Mouse (Mus musculus) neural tube, embryonic 15.5 days (tissue): ENCODE data around the gene Fam161a. TPM values are rescaled to one million over a fixed set of nuclear protein-coding genes. Genes with fewer than 3 reads are reported as not detected.

ENCODE experiments used
- ATAC-seq: fragments of 200-750 bp; cut with Nextera tagmentation; 2 replicates; pipeline ENCODE4 v1.8.0; 2017; ENCODE audit warnings: mild to moderate bottlenecking, moderate TSS enrichment, moderate library complexity; ENCODE audit not compliant: low FRiP score
- H3K27ac ChIP-seq: fragments of 300-500 bp; sonication (generic); replicated peaks from 2 replicates; pipeline ENCODE4 v1.5.1; 2015; ENCODE audit warnings: mild to moderate bottlenecking, inconsistent platforms
- H3K27me3 ChIP-seq: fragments of 300-500 bp; sonication (generic); replicated peaks from 2 replicates; pipeline ENCODE4 v1.6.1; 2015; ENCODE audit warnings: inconsistent platforms
- H3K36me3 ChIP-seq: fragments of 300-500 bp; sonication (generic); 2 replicates; pipeline ENCODE4 v1.6.1; 2015; ENCODE audit warnings: inconsistent platforms
- H3K4me1 ChIP-seq: fragments of 300-500 bp; sonication (generic); 2 replicates; pipeline ENCODE4 v1.6.1; 2015; ENCODE audit warnings: inconsistent platforms
- H3K4me2 ChIP-seq: fragments of 300-500 bp; sonication (generic); 2 replicates; pipeline ENCODE4 v1.6.1; 2015; ENCODE audit warnings: inconsistent platforms, mild to moderate bottlenecking, moderate library complexity
- H3K4me3 ChIP-seq: fragments of 300-500 bp; sonication (generic); replicated peaks from 2 replicates; pipeline ENCODE4 v1.5.1; 2015; ENCODE audit warnings: mild to moderate bottlenecking, inconsistent platforms
- H3K9ac ChIP-seq: fragments of 300-500 bp; sonication (generic); replicated peaks from 2 replicates; pipeline ENCODE4 v1.6.1; 2015; ENCODE audit warnings: mild to moderate bottlenecking, inconsistent platforms
- H3K9me3 ChIP-seq: fragments of 300-500 bp; sonication (generic); replicated peaks from 2 replicates; pipeline ENCODE4 v1.6.1; 2016; ENCODE audit warnings: inconsistent platforms
- WGBS: fragments of 180-500 bp; shearing (Covaris S2); methylation state at CpG from one replicate; pipeline ENCODE4 v1.1.7; 2015; ENCODE audit warnings: mixed read lengths; 5-methylcytosine and 5-hydroxymethylcytosine counted together
- polyA plus RNA-seq: library from polyadenylated mRNA; unstranded; fragments of >200 nt; fragmentation: Nextera tagmentation; extraction: Ambion mirVana; gene quantifications from 2 replicates; pipeline ENCODE4 v1.2.1, GENCODE M21; 2015

Gene Fam161a
- polyA plus RNA-seq, 1 experiment from 2014 or later, result 3.2 TPM

DNA sequence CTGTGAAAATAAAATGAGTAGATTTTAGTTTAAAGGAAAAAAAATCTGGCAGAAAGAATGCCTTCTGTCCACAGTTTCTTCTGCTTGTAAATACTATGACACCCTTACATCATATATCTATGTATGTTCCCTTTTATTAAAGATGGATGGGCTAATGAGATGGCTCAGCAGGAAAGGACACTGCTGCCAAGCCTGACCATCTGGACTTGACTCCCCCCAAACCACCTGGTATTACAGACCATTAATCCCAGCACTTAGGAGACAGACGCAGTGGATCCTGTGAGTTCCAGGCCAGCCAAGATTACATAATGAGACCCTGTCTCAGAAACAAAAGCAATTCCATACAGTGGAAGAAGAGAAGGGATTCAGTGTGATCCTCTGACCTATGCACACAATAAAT lies 28.6 kb upstream of the Fam161a start:
- Histone ChIP-seq H3K27ac (no peak overlapping the region), H3K36me3 (peaks cover 24% of the 10 kb centered on the region), H3K9ac (no peak overlapping the region), H3K9me3 (no peaks in the 10 kb centered on the region), H3K4me1 (peaks cover 58% of the 10 kb centered on the region), H3K4me2 (no peak overlapping the region), H3K4me3 (no peak overlapping the region), H3K27me3 (no peaks in the 10 kb centered on the region)
- WGBS, result 35% methylated on average over 1 of the region's 1 CpGs
- no peak for ATAC-seq

DNA sequence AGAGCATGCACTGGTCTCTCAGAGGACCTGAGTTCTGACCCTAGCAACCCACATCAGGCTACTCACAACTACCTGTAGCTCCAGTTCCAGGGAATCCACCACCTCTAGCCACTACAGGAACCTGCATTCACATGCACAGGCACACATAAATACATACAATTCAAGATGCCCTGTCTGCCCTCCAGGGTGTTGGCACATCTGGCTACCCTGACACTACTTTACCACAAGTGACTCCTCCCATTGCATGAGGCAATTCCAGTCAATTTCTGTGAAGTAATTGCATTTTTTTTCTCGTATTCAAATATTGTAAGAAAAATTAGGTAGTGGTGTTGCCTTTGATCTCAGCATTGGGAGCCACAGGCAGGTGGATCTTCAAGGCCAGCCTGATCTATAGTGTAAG lies 28.1 kb upstream of the Fam161a start:
- H3K4me3 ChIP-seq, result no peak overlapping the region
- H3K9ac ChIP-seq, result no peak overlapping the region
- peaks cover 19% of the 10 kb centered on the region for H3K36me3 ChIP-seq
- no peaks in the 10 kb centered on the region for H3K9me3 ChIP-seq
- H3K4me1 ChIP-seq, result peaks cover 53% of the 10 kb centered on the region
- no peak for ATAC-seq
- H3K27me3 ChIP-seq, result no peaks in the 10 kb centered on the region
- H3K4me2 ChIP-seq, result no peak overlapping the region
- no peak overlapping the region for H3K27ac ChIP-seq
- WGBS, result 87% methylated on average over 1 of the region's 1 CpGs

DNA sequence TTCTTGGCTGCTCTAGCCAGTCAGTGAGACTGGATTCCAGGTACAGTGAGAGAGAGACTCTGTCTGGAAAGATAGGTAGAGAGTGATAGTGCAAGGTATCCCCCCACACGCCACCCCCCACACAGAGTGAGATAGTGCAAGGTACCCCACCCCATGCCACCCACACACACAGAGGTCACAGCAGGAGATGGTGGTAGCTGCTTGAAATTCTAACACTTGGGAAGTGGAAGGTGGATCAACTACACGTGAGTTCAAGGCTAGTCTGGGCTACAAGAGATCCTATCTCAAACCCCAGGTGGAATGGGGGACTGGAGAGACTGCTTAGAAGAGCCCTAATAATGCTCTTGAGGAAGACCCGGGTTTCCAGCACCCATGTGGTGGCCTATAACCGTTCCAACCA lies 26.3 kb upstream of the Fam161a start:
- Histone ChIP-seq H3K9ac (peak overlapping the region; percentile 60), H3K4me2 (peak overlapping the region; percentile 71), H3K36me3 (peaks cover 17% of the 10 kb centered on the region), H3K9me3 (no peaks in the 10 kb centered on the region), H3K4me3 (peak overlapping the region; percentile 59), H3K4me1 (peaks cover 44% of the 10 kb centered on the region), H3K27ac (no peak overlapping the region), H3K27me3 (no peaks in the 10 kb centered on the region)
- no peak for ATAC-seq
- 42% methylated on average over 4 of the region's 4 CpGs for WGBS

DNA sequence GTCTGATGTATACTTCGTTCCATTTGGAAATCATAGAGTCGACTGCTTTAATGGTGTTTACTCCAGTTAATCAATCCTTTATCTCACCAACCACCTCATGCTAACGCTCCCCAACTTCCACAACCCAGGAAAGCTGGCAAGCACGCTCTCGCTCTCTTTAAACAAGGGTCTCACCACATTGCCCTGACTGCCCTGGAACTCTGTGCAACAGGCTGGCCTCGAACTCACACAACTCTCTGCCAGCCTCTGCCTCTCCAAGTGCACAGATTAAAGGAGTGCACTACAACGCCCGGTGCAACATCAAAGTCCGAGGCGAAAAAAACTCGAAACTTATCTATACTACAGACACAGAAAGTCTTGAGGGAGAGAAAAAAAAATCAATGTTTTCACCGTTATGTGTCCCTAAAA lies 25.8 kb upstream of the Fam161a start:
- peak overlapping the region; percentile 92 for H3K27ac ChIP-seq
- peak overlapping the region; percentile 60 for H3K9ac ChIP-seq
- peaks cover 39% of the 10 kb centered on the region for H3K4me1 ChIP-seq
- peak; percentile 48 for ATAC-seq
- H3K4me3 ChIP-seq, result peak overlapping the region; percentile 59
- H3K4me2 ChIP-seq, result peak overlapping the region; percentile 71
- no peaks in the 10 kb centered on the region for H3K27me3 ChIP-seq
- H3K36me3 ChIP-seq, result peaks cover 12% of the 10 kb centered on the region
- no peaks in the 10 kb centered on the region for H3K9me3 ChIP-seq
- 3% methylated on average over 12 of the region's 12 CpGs for WGBS

DNA sequence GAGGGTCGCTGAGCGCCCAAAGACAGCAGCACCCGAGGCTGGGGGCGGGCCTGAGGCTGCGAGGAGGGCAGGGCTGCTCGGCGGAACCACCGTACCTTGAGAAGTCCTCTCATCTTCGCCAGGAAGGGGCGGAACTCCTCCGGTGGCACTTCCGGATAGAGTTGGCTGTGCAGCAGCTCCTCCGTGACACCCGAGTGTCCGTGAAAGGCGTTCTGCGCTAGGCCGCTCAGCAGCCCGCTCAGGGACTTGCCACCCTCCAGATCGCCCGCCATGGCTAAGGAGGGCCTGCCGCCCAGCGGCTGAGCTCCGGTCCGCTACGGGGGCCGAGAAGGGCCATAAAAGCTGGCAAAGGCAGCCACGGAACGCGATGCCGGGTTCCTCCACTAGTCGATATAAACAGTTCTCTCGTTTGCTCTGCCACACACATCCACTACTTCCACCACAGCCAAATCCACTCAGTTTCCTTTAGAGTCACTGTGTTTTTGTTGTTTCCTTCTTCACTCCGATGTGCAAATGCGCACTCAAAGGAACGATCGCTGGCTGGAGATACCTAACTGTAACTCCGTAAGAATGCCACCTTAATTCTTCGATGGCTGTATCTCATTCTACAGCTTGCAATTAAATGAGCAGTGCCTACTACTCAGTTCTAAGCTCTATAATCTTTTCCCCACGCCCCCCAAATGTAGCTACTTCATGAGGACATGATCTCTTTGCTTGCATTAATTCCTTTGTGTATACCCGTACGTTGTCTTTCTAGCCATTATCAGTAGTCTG lies 25.2 kb upstream of the Fam161a start, which contains the start of the genes Gm28048 and Commd1:
TSS of gene Gm28048 (minus strand) at position 107 of the 774 bp plus-strand sequence.
TSS of gene Commd1 (minus strand) at position 399 of the 774 bp plus-strand sequence.
- Histone ChIP-seq H3K4me2 (peak within 1 kb of the TSS; percentile 71), H3K4me3 (peak within 1 kb of the TSS; percentile 59), H3K4me1 (peaks cover 32% of the 10 kb centered on the region), H3K27ac (peak within 1 kb of the TSS; percentile 92), H3K27me3 (no peaks in the 10 kb centered on the region), H3K9ac (peak within 1 kb of the TSS; percentile 60), H3K36me3 (peaks cover 9% of the 10 kb centered on the region; the same call in 1 of the 2 replicates), H3K9me3 (no peaks in the 10 kb centered on the region)
- peak; percentile 94 for ATAC-seq
- 2% methylated on average over 42 of the region's 42 CpGs for WGBS

DNA sequence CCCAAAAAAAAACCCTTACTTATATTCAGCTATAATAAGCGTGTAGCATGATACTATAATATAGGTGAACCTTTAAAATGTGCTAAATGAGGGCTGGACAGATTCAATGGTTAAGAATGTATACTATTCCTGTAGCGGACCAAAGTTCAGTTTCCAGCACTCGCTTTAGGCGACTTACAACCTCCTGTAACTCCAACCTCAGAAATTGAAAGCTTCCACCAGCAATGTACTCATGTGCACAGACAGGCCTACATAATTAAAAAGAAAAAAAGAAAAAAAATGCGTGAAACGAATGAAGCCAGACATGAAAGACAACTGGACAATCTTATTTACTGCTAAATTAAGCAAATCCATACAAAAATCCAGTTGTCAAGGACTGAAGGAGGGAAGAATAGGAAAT lies 24.5 kb upstream of the Fam161a start:
- Histone ChIP-seq H3K9ac (no peak overlapping the region), H3K9me3 (no peaks in the 10 kb centered on the region), H3K27ac (no peak overlapping the region)

DNA sequence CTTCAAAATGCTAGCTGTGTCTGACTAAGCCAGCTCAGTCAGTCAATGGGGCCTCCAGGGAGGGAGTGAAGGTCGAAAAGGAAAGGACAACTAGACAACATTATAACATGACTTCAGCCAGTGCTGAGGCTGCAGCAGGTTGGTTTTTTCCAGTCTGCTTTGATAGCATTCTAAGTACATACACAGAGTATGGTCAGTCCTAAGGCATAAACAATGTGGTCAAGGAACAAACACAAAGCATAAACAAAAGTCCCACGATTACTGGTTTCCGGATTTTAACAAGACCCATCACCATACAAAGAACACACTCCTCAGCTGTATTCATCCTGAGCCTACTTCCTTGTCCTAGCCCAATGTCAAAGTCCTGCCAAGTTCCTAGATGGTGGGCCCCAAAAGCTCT lies 21.8 kb upstream of the Fam161a start:
- H3K36me3 ChIP-seq, result no peaks in the 10 kb centered on the region
- peaks cover 12% of the 10 kb centered on the region for H3K4me1 ChIP-seq
- H3K4me3 ChIP-seq, result no peak overlapping the region
- H3K27ac ChIP-seq, result no peak overlapping the region
- no peak for ATAC-seq
- H3K9ac ChIP-seq, result no peak overlapping the region
- no peak overlapping the region for H3K4me2 ChIP-seq
- 87% methylated on average over 3 of the region's 3 CpGs for WGBS
- no peaks in the 10 kb centered on the region for H3K27me3 ChIP-seq
- H3K9me3 ChIP-seq, result no peaks in the 10 kb centered on the region

More for the DNA sequence above, 24.5 kb upstream of the Fam161a start:
- H3K27me3 ChIP-seq, result no peaks in the 10 kb centered on the region
- no peak for ATAC-seq
- peaks cover 6% of the 10 kb centered on the region; the same call in 1 of the 2 replicates for H3K36me3 ChIP-seq
- WGBS, result 76% methylated on average over 6 of the region's 6 CpGs
- H3K4me1 ChIP-seq, result peaks cover 26% of the 10 kb centered on the region
- no peak overlapping the region for H3K4me3 ChIP-seq
- H3K4me2 ChIP-seq, result peak overlapping the region; percentile 71

DNA sequence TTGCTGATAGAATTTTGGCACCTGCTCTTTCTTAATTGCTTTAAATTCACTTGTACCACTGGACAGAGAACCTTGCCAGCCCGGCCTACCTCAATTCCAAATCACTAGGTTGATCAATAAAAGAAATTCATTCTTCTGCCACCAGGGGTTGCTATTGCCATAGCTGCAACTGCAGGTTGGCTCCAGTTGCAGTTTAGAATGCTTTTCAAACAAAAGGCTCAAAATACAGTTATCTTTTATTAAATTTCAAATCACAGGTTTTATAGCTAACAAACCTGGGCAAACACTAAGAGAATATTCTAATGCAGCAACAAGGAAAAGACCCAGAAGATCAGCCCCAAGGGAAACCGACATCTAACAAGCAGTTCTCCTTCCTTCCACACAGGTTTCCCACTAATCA lies 20.0 kb upstream of the Fam161a start:
- 48% methylated on average over 2 of the region's 2 CpGs for WGBS
- no peak overlapping the region for H3K9ac ChIP-seq
- H3K27me3 ChIP-seq, result no peaks in the 10 kb centered on the region
- H3K4me2 ChIP-seq, result no peak overlapping the region
- H3K9me3 ChIP-seq, result no peaks in the 10 kb centered on the region
- peaks cover 12% of the 10 kb centered on the region for H3K4me1 ChIP-seq
- no peak overlapping the region for H3K27ac ChIP-seq
- ATAC-seq, result no peak
- no peak overlapping the region for H3K4me3 ChIP-seq
- H3K36me3 ChIP-seq, result no peaks in the 10 kb centered on the region

DNA sequence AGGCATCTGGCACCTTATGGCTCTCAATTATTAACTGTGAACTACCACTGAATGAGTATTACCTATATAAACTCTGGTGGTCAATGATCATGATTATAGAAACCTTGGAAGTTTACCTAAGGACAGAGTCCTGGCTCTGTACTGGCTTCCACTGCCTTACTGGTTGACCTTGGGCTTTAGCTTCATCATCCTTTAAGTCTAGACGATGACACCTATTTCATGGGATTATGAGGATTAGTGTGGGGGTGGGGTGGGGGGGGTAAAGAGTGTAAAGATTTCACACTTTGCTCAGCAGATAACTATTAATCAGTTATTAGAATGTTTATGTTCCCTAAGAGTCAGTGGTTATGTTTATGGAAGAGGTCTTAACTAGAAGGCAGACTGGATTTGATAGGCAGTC lies 17.5 kb upstream of the Fam161a start:
- H3K36me3 ChIP-seq, result peaks cover 12% of the 10 kb centered on the region
- H3K4me3 ChIP-seq, result peak overlapping the region; percentile 70
- H3K27ac ChIP-seq, result peak overlapping the region; percentile 92
- peak overlapping the region; percentile 68 for H3K4me2 ChIP-seq
- H3K9ac ChIP-seq, result peak overlapping the region; percentile 64
- no peaks in the 10 kb centered on the region for H3K27me3 ChIP-seq
- 52% methylated on average over 1 of the region's 1 CpGs for WGBS
- H3K4me1 ChIP-seq, result peaks cover 13% of the 10 kb centered on the region
- ATAC-seq, result peak; percentile 28
- no peaks in the 10 kb centered on the region for H3K9me3 ChIP-seq

DNA sequence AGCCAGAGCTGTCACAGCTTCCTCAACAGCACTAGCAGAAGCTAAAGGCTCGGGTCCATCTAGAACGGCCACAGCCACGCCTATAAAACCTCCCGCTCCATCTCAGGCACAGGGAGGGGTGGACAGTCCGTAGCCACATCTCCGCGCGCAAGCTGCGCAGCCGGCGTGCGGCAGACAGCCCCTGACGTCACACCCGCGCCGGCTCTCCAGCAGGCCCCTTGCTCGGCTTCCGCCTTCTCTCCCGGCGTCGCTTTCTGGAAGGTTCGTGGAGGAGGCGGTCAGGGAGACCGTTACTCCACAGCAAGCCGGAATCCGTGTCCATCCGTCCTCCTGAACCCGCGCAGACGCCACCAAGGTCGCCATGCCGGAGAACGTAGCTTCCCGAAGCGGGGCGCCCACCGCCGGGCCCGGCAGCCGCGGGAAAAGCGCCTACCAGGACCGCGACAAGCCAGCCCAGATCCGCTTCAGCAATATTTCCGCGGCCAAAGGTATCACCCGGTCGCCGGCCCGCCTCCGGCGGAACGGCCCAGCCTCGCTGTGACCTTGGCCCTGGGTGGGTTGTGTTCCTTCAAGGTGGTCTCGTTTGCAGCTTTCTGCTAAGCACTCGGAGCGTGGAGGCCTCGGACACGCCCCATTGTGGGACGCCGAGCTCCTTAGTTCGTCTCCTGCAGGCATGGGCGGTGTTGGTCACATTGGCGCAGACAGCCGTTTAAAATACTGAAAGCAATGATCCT lies 16.8 kb upstream of the Fam161a start, which contains the start of gene Cct4:
TSS of gene Cct4 (plus strand) at position 127 of the 734 bp plus-strand sequence.
- Histone ChIP-seq H3K4me3 (peak within 1 kb of the TSS; percentile 70), H3K36me3 (peaks cover 19% of the 10 kb centered on the region), H3K27me3 (no peaks in the 10 kb centered on the region), H3K9ac (peak within 1 kb of the TSS; percentile 79), H3K4me1 (peaks cover 13% of the 10 kb centered on the region), H3K9me3 (no peaks in the 10 kb centered on the region), H3K4me2 (peak within 1 kb of the TSS; percentile 68), H3K27ac (peak within 1 kb of the TSS; percentile 92)
- under 1% methylated on average over 65 of the region's 66 CpGs for WGBS
- ATAC-seq, result peak; percentile 99

DNA sequence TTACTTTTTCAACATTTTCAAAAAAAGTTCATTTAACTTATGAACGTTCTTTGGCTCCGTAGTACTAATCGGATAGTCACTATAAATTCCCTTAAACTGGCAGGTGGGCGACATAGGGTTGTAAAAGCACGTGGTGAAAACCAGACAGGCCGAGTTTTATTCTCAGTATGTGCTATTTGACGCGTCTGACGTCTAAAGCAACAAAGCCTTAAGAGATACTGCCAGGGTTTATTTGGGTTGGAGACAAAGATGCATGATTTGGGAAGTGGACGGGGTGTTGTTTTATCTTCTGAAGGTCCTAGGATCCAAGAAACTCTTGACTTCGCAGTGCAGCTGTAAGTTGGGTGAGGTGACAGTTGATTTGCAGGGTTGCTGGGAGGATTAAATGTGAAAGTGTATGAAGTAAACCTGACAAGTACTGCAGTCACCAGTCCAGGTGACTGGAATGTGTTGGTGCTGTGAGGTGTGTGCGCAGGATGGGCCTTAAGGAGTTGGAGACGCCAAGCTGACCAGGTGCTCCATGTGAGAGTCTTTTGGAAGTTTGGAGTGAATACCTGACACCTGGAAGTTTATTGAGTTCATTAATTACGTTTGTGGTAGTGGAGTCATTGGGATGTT lies 16.0 kb upstream of the Fam161a start:
- Histone ChIP-seq H3K4me3 (peak overlapping the region; percentile 70), H3K4me2 (peak overlapping the region; percentile 68), H3K36me3 (peaks cover 24% of the 10 kb centered on the region), H3K4me1 (peaks cover 13% of the 10 kb centered on the region), H3K27me3 (no peaks in the 10 kb centered on the region), H3K27ac (no peak overlapping the region), H3K9me3 (no peaks in the 10 kb centered on the region), H3K9ac (peak overlapping the region; percentile 79)
- no peak for ATAC-seq
- 13% methylated on average over 14 of the region's 14 CpGs for WGBS
